Mouse (Mus musculus) liver, adult 2 months (tissue): ENCODE measurements around the gene Ralgps1.

Experiments used
- CTCF ChIP-seq: fragments of 200-500 bp; IDR thresholded peaks from 2 replicates; pipeline ENCODE4 v1.5.1; 2011; ENCODE audit warnings: low read depth, low read length, control low read depth
- POLR2A ChIP-seq: fragments of 200-500 bp; IDR thresholded peaks from 2 replicates; pipeline ENCODE4 v1.6.1; 2011; ENCODE audit warnings: low read length, control low read depth; ENCODE audit not compliant: insufficient read depth; ENCODE audit errors: extremely low read depth

DNA sequence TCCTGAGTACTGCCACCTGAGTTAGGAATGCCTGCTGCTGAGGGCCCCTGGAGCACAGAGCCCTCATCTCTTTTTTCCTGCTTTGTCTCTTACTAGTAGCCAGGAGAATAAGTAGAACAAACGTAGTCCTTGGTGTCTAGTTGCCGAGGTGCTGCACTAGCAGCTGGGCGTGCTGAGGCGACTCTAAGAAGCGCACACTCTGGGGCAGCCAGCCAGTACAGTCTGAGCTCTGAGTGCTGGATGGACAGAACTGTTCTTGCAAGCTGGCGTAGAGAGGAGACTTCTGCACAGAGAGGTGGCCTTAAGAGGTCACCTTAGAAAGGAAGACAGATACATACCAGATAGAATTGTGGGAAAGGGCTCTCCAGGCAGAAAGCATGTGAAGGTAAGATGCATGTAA, 151.0 kb downstream of the Ralgps1 start:
- TF ChIP-seq CTCF: no peak
- TF ChIP-seq POLR2A: no peak
